Mouse (Mus musculus): ENCODE data around the gene Ccdc6.

DNA sequence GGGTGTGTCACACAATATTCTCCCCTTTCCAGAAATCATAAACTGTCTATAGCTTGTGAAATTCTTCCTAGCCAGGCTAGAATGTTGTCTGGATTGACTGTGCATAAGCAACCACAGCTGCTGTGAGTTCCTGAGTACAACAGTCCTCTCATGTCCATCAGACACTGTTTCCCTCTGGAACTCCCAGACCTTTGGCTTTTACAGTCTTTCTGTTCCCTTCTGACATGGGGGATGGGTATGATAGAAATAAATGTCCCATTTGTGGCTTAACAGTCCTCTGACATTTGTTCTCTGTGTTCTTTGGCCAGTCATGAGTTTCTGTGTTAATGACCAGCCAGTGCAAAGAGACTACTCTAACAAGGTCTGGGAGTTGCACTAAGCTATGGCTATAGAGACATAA lies 129.7 kb downstream of the Ccdc6 start:
- TF ChIP-seq CTCF (conservative IDR thresholded peaks at IDR 0.05; ENCODE audit: low read length) (no peak), NANOG (IDR thresholded peaks at IDR 0.05; ENCODE audit: borderline replicate concordance, low read length) (no peak), POU5F1 (IDR thresholded peaks at IDR 0.05; ENCODE audit: borderline replicate concordance, low read length) (no peak)

Data from E14TG2a.4 (cell line).